Mouse (Mus musculus) left cerebral cortex, postnatal 14 days (tissue): Measurements from ENCODE around the gene Robo3. TPM values are rescaled to one million over a fixed set of nuclear protein-coding genes. Genes with fewer than 3 reads are reported as not detected.

ENCODE experiments used
- DNase-seq, 2 experiments: peaks; one replicate each; pipeline ENCODE4 v3.0.0; 2021 to 2022; ENCODE audit warnings: low spot score in 2 of 2, mixed read lengths in 1 of 2
- intact Hi-C: fragments of 180-260 bp; cut with DNase I; formaldehyde crosslinking; loops from one replicate; pipeline ENCODE4 v1.15.1; 2025
- long read RNA-seq, 2 experiments: library from polyadenylated mRNA; stranded (forward); transcript quantifications; one replicate each; pipeline ENCODE4 v2.0.0; 2021
- total RNA-seq, 2 experiments: library from RNA; stranded (reverse); gene quantifications; 2 replicates each; pipeline ENCODE4 v1.2.3; 2021

Gene Robo3
- total RNA-seq, result 10 to 100 TPM; 45.1 to 58.9 TPM
- long read RNA-seq, experiment 1, partial matches to known transcripts, result 18 of 22 reads
- long read RNA-seq, experiment 1, other reads (novel, unspliced or antisense), result 4 of 22 reads
- long read RNA-seq, experiment 2, partial matches to known transcripts, result 23 of 26 reads
- long read RNA-seq, experiment 2, other reads (novel, unspliced or antisense), result 3 of 26 reads

- intact Hi-C loops, result loop anchor here (5.0 to 10.0 kb wide), 2 partner anchors 189 to 502 kb away; no protein-coding TSS in a partner anchor
- DNase-seq, result no peak
Observed at GRCm38 (mm10) chr9:37432720-37433421, at the start of gene Robo3. Gene Robo3, minus strand, starts transcription at chr9:37433246.

- peak; percentile 23 to 40 for DNase-seq
- intact Hi-C loops, result no loop called here
Observed at GRCm38 (mm10) chr9:37474923-37475322, 41.9 kb upstream of the Robo3 start.

- DNase-seq, result no peak
- intact Hi-C loops, result no loop called here
Observed at GRCm38 (mm10) chr9:37473611-37474125, 40.6 kb upstream of the Robo3 start.

- intact Hi-C loops, result loop anchor here (5.0 to 10.0 kb wide), 2 partner anchors 70 to 472 kb away; no protein-coding TSS in a partner anchor
Observed at GRCm38 (mm10) chr9:37462764-37463163, 29.7 kb upstream of the Robo3 start.

GRCm38 (mm10) chr9:37461571-37461970 lies 28.5 kb upstream of the Robo3 start:
- no peak for DNase-seq
- intact Hi-C loops, result loop anchor here (2.0 to 10.0 kb wide), 3 partner anchors 71 to 473 kb away; partner anchors contain the start of gene Spa17

More at GRCm38 (mm10) chr9:37462764-37463163, 29.7 kb upstream of the Robo3 start:
- peak; percentile 58 to 63 for DNase-seq

- no peak for DNase-seq
- intact Hi-C loops, result loop anchor here (2.0 to 10.0 kb wide), 3 partner anchors 71 to 474 kb away; partner anchors contain the start of gene Spa17
Observed at GRCm38 (mm10) chr9:37460961-37461340, 27.9 kb upstream of the Robo3 start.

GRCm38 (mm10) chr9:37460043-37460960 lies 27.3 kb upstream of the Robo3 start:
- intact Hi-C loops, result loop anchor here (2.0 to 10.0 kb wide), 3 partner anchors 72 to 474 kb away; partner anchors contain the start of gene Spa17
- peak; percentile 59 to 62 for DNase-seq

GRCm38 (mm10) chr9:37459665-37460042 lies 26.6 kb upstream of the Robo3 start:
- intact Hi-C loops, result loop anchor here (2.0 to 10.0 kb wide), 3 partner anchors 73 to 475 kb away; partner anchors contain the start of gene Spa17
- no peak for DNase-seq

GRCm38 (mm10) chr9:37457151-37457550 lies 24.1 kb upstream of the Robo3 start:
- DNase-seq, result no peak
- intact Hi-C loops, result no loop called here

GRCm38 (mm10) chr9:37456481-37456910 lies 23.4 kb upstream of the Robo3 start:
- intact Hi-C loops, result no loop called here
- peak; percentile 54 to 65 for DNase-seq

- intact Hi-C loops, result no loop called here
- DNase-seq, result no peak
Observed at GRCm38 (mm10) chr9:37455868-37456267, 22.8 kb upstream of the Robo3 start.

- intact Hi-C loops, result no loop called here
- no peak for DNase-seq
Observed at GRCm38 (mm10) chr9:37454991-37455390, 21.9 kb upstream of the Robo3 start.

- no peak for DNase-seq
- intact Hi-C loops, result no loop called here
Observed at GRCm38 (mm10) chr9:37454011-37454492, 21.0 kb upstream of the Robo3 start.

- DNase-seq, result no peak
- intact Hi-C loops, result no loop called here
Observed at GRCm38 (mm10) chr9:37453328-37453727, 20.3 kb upstream of the Robo3 start.

GRCm38 (mm10) chr9:37452401-37452800 lies 19.4 kb upstream of the Robo3 start:
- intact Hi-C loops, result no loop called here
- DNase-seq, result no peak

- peak; percentile 46 to 77 for DNase-seq
- intact Hi-C loops, result loop anchor here (10.0 kb wide), 1 partner anchor 497 kb away; no protein-coding TSS in a partner anchor
Observed at GRCm38 (mm10) chr9:37437772-37438735, 5.0 kb upstream of the Robo3 start.

- DNase-seq, result no peak
- intact Hi-C loops, result loop anchor here (10.0 kb wide), 1 partner anchor 499 kb away; no protein-coding TSS in a partner anchor
Observed at GRCm38 (mm10) chr9:37435616-37436015, 2.6 kb upstream of the Robo3 start.

GRCm38 (mm10) chr9:37434932-37435331 lies 1.9 kb upstream of the Robo3 start:
- intact Hi-C loops, result loop anchor here (5.0 to 10.0 kb wide), 2 partner anchors 187 to 500 kb away; no protein-coding TSS in a partner anchor
- no peak for DNase-seq
